Mouse (Mus musculus): ENCODE results near the gene Gm13030. TPM values are rescaled to one million over a fixed set of nuclear protein-coding genes. Genes with fewer than 3 reads are reported as not detected.
"Not testable (repeated sequence)": the region's sequence is repeated elsewhere in the genome, so short reads cannot be mapped to it uniquely, and the experiment has no call there.

Gene Gm13030
- polyA plus RNA-seq, 1 experiment from 2014 or later = not detected

DNA sequence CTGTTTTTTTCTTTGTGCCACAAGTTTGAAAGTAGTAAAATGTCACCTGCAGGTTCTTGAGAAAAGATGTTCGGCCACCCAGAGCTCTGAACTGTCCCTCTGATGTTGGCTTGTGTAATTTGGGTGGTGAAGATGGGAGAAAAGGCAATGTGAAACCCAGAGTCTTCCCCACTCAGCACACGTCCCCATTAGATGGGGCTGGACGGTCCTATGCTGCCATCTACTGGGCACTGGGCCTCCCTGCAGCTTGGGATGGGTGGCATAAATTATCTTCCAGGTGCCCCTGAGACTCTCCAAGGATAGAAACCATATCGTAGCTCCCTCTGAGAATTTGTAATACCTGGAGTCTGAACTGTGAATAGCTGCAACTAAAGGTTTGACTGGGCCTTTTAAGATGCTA lies 22.3 kb downstream of the Gm13030 start:
- WGBS = 6% methylated on average over 4 of the region's 4 CpGs
- H3K27me3 ChIP-seq (replicated peaks) = peaks cover 14% of the 10 kb centered on the region; the same call in 1 of the 2 replicates
- no peak overlapping the region for H3K4me2 ChIP-seq
- no peak overlapping the region for H3K4me3 ChIP-seq
- H3K9ac ChIP-seq = no peak overlapping the region
- no peaks in the 10 kb centered on the region for H3K4me1 ChIP-seq (replicated peaks)
- no peaks in the 10 kb centered on the region for H3K36me3 ChIP-seq
- ATAC-seq (ENCODE audit: insufficient number of reproducible peaks, low FRiP score) = 0 out of 2 replicates have a peak, but pooled peaks have one; percentile 36
- H3K27ac ChIP-seq (ENCODE audit: poor library complexity, severe bottlenecking) = no peak overlapping the region
- H3K9me3 ChIP-seq (replicated peaks) = no peaks in the 10 kb centered on the region

DNA sequence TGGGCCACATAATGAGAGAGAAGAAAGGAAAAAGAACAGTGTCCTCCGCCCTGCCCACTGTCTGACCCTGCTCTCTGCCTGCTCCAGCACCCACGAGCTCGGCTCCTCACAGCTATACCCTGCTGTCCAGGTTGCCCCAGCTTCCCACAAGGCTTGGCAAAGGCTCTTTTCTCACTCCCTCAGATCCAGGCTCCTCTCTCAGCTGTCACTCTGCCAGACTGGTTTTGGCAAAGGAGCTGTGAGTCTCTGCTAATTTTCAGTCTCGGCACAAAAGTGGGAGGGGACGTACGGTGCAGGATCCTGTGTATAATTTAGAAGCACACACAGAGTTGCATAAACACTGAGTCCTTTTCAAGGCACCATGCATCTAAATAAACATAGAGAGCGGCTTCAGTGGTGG lies 32.4 kb downstream of the Gm13030 start:
- ATAC-seq (ENCODE audit: insufficient number of reproducible peaks, low FRiP score) = no peak
- no peak overlapping the region for H3K4me2 ChIP-seq

DNA sequence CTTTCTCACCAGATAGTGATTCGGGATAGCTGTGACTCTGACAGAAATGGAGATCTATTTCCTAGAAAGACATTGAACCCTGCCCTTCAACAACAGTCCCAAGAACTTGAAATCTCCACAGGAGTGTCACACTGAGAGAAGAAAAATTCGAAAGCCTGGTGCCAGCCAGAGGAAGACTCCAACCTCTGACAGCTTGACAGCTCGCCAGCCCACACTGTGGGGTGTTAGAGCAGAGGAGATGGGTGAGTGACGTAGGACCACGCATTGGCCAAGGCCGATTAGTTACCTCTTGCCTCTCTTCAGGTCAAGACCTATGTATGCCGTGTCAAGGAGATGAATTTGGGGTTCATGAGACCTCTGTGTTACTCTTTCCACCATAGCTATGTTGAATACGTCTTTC lies 33.0 kb downstream of the Gm13030 start:
- Histone ChIP-seq H3K4me3 (no peak overlapping the region), H3K27me3 (replicated peaks) (no peaks in the 10 kb centered on the region), H3K9ac (no peak overlapping the region), H3K9me3 (replicated peaks) (peaks cover 23% of the 10 kb centered on the region), H3K4me1 (replicated peaks) (no peaks in the 10 kb centered on the region), H3K4me2 (no peak overlapping the region), H3K36me3 (no peaks in the 10 kb centered on the region), H3K27ac (ENCODE audit: poor library complexity, severe bottlenecking) (no peak overlapping the region)
- WGBS = 79% methylated on average over 8 of the region's 8 CpGs
- no peak for ATAC-seq (ENCODE audit: insufficient number of reproducible peaks, low FRiP score)

More for the DNA sequence above, 32.4 kb downstream of the Gm13030 start:
- no peaks in the 10 kb centered on the region for H3K27me3 ChIP-seq (replicated peaks)
- no peaks in the 10 kb centered on the region for H3K4me1 ChIP-seq (replicated peaks)
- H3K27ac ChIP-seq (ENCODE audit: poor library complexity, severe bottlenecking) = no peak overlapping the region
- H3K9me3 ChIP-seq (replicated peaks) = peaks cover 23% of the 10 kb centered on the region
- no peak overlapping the region for H3K9ac ChIP-seq
- no peaks in the 10 kb centered on the region for H3K36me3 ChIP-seq
- 85% methylated on average over 7 of the region's 7 CpGs for WGBS
- H3K4me3 ChIP-seq = no peak overlapping the region

DNA sequence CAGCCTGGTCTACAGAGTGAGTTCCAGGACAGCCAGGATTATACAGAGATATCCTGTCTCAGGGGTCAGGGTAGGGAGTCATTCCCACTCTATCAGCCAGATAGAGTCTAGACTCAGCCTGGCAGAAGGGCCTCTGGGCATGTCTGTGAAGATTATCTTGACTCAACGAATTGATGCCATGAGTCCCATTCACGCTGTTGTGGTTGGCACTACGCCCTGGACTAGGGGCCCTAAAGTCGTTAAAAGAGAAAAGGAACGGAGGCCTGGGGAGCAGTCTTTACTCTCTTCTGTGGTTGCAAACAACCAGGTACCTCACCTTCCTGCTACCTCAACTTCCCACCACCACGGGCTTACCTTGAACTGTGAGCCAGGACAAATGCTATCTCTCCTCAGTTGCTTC lies 34.0 kb downstream of the Gm13030 start:
- no peak for ATAC-seq (ENCODE audit: insufficient number of reproducible peaks, low FRiP score)
- no peaks in the 10 kb centered on the region for H3K27me3 ChIP-seq (replicated peaks)
- no peak overlapping the region for H3K9ac ChIP-seq

GRCm38 (mm10) chr4:138827147-138827546 lies 46.6 kb downstream of the Gm13030 start:
- no peak overlapping the region for H3K27ac ChIP-seq (ENCODE audit: poor library complexity, severe bottlenecking)
- no peak overlapping the region for H3K4me3 ChIP-seq
- peaks cover 19% of the 10 kb centered on the region; the same call in 1 of the 2 replicates for H3K27me3 ChIP-seq (replicated peaks)
- H3K9ac ChIP-seq = no peak overlapping the region
- no peak for ATAC-seq (ENCODE audit: insufficient number of reproducible peaks, low FRiP score)
- 0 out of 2 replicates have a peak, but pooled peaks cover 9% of the 10 kb centered on the region for H3K4me1 ChIP-seq (replicated peaks)
- peaks cover 13% of the 10 kb centered on the region for H3K9me3 ChIP-seq (replicated peaks)
- H3K36me3 ChIP-seq = no peaks in the 10 kb centered on the region
- WGBS = 39% methylated on average over 11 of the region's 11 CpGs
- H3K4me2 ChIP-seq = no peak overlapping the region

More for the DNA sequence above, 34.0 kb downstream of the Gm13030 start:
- H3K27ac ChIP-seq (ENCODE audit: poor library complexity, severe bottlenecking) = no peak overlapping the region
- no peak overlapping the region for H3K4me3 ChIP-seq
- WGBS = 67% methylated on average over 6 of the region's 6 CpGs
- peaks cover 18% of the 10 kb centered on the region for H3K9me3 ChIP-seq (replicated peaks)
- no peaks in the 10 kb centered on the region for H3K36me3 ChIP-seq
- H3K4me1 ChIP-seq (replicated peaks) = no peaks in the 10 kb centered on the region
- no peak overlapping the region for H3K4me2 ChIP-seq

DNA sequence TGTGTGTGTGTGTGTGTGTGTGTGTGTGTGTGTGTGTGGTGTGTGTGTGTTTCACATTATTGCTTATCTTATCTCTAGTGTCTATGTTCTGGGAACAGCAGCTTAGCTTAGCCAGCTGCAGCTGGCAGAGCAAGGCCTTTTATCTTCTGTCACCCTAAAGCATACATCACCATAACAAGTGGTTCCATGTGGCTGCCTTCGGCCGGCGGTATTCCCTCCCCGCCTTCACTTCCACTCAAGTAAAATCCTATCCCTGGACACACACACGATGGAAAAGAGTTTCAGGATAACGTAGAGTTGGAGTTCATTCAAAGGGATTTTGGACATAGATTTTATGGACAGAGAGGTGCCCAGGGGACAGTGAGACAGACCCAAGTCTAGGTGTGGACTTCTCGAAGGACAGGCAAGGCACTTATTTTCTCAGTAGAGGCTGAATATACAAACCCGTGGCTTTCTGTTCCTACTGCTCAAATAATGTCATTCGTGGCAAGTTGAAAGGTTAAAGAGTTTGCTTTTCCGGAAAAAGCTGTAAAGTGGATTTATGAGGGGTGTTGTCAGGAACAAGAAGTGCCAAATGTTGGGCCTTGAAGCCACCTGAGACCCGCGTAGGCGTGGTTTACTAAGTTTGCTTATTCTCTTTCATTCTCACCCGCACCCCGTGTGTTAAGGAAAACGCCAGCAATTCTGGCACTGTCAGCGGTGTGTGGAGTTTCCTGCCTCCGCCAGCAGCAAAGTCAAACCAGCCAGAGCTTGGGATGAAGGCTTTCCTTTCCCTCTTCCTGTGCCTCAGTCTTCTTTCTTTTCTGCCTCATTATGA lies 47.8 kb downstream of the Gm13030 start:
- ATAC-seq (ENCODE audit: insufficient number of reproducible peaks, low FRiP score) = no peak

GRCm38 (mm10) chr4:138824660-138825059 lies 49.1 kb downstream of the Gm13030 start:
- peaks cover 19% of the 10 kb centered on the region; the same call in 1 of the 2 replicates for H3K27me3 ChIP-seq (replicated peaks)
- no peak overlapping the region for H3K9ac ChIP-seq
- no peak overlapping the region for H3K27ac ChIP-seq (ENCODE audit: poor library complexity, severe bottlenecking)
- ATAC-seq (ENCODE audit: insufficient number of reproducible peaks, low FRiP score) = no peak
- H3K4me1 ChIP-seq (replicated peaks) = peaks cover 10% of the 10 kb centered on the region
- WGBS = 82% methylated on average over 2 of the region's 2 CpGs
- no peak overlapping the region for H3K4me2 ChIP-seq
- H3K9me3 ChIP-seq (replicated peaks) = peaks cover 15% of the 10 kb centered on the region
- H3K36me3 ChIP-seq = no peaks in the 10 kb centered on the region
- no peak overlapping the region for H3K4me3 ChIP-seq

More for the DNA sequence above, 47.8 kb downstream of the Gm13030 start:
- Histone ChIP-seq H3K27ac (ENCODE audit: poor library complexity, severe bottlenecking) (no peak overlapping the region), H3K4me3 (no peak overlapping the region), H3K9ac (no peak overlapping the region), H3K36me3 (no peaks in the 10 kb centered on the region), H3K4me2 (no peak overlapping the region; the same call in 1 of the 2 replicates), H3K4me1 (replicated peaks) (0 out of 2 replicates have a peak, but pooled peaks cover 9% of the 10 kb centered on the region), H3K27me3 (replicated peaks) (peaks cover 11% of the 10 kb centered on the region; the same call in 1 of the 2 replicates), H3K9me3 (replicated peaks) (peaks cover 15% of the 10 kb centered on the region)
- 35% methylated on average over 18 of the region's 18 CpGs for whole genome bisulfite sequencing

DNA sequence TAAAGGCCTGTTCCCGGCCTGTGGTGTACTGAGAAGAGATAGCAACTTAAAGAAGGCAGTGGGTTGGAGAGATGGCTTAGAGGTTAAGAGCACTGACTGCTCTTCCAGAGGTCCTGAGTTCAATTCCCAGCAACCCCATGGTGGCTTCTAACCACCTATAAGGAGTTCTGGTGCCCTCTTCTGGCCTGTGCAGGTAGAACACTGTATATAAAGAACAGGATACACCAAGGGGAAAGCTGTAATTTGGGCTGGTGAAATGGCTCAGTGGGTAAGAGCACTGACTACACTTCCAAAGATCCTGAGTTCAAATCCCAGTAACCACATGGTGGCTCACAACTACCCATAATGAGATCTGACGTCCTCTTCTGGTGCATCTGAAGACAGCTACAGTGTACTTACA lies 49.6 kb downstream of the Gm13030 start:
- not testable (repeated sequence) for H3K27ac ChIP-seq (ENCODE audit: poor library complexity, severe bottlenecking); H3K4me3 ChIP-seq; H3K9ac ChIP-seq; ATAC-seq (ENCODE audit: insufficient number of reproducible peaks, low FRiP score); H3K36me3 ChIP-seq; H3K4me2 ChIP-seq
- 75% methylated on average over 2 of the region's 2 CpGs for WGBS
- Histone ChIP-seq H3K27me3 (replicated peaks) (peaks cover 19% of the 10 kb centered on the region; the same call in 1 of the 2 replicates), H3K4me1 (replicated peaks) (peaks cover 15% of the 10 kb centered on the region), H3K9me3 (replicated peaks) (peaks cover 15% of the 10 kb centered on the region)

DNA sequence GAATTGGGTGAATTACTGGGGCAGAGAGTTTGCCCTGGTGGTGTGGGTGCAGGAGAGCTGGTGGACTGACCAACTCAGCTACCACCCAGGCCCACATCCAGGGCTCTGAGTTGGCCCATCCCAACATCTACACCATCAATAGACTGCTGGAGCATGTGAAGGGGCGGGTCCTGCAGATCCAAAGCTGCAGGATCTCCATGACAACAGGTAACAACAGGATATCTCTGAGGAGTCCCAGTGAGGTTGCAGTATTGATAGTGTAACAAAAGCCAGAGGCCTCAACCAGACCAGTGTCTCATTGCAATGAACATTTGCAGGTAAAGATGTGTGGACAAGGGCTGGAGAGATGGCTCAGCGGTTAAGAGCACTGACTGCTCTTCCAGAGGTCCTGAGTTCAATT lies 52.7 kb downstream of the Gm13030 start:
- H3K36me3 ChIP-seq = no peaks in the 10 kb centered on the region
- H3K9me3 ChIP-seq (replicated peaks) = peaks cover 15% of the 10 kb centered on the region
- no peak overlapping the region for H3K4me3 ChIP-seq
- H3K27me3 ChIP-seq (replicated peaks) = peaks cover 8% of the 10 kb centered on the region; the same call in 1 of the 2 replicates
- no peak for ATAC-seq (ENCODE audit: insufficient number of reproducible peaks, low FRiP score)
- H3K4me1 ChIP-seq (replicated peaks) = peaks cover 22% of the 10 kb centered on the region
- 74% methylated on average over 2 of the region's 2 CpGs for WGBS
- H3K27ac ChIP-seq (ENCODE audit: poor library complexity, severe bottlenecking) = no peak overlapping the region
- H3K4me2 ChIP-seq = no peak overlapping the region
- H3K9ac ChIP-seq = no peak overlapping the region

All from heart, embryonic 12.5 days (tissue).